Mouse (Mus musculus): ENCODE measurements around the gene Fam129a. TPM values are rescaled to one million over a fixed set of nuclear protein-coding genes. Genes with fewer than 3 reads are reported as not detected.
"Not testable (repeated sequence)": the region's sequence is repeated elsewhere in the genome, so short reads cannot be mapped to it uniquely, and the experiment has no call there.

Gene Fam129a
- polyA plus RNA-seq, 1 experiment from 2014 or later = 5.7 TPM

- Histone ChIP-seq H3K4me1 (peaks cover 5% of the 10 kb centered on the region; the same call in 1 of the 2 replicates), H3K9me3 (no peaks in the 10 kb centered on the region), H3K27ac (no peak overlapping the region), H3K4me2 (replicated peaks) (no peak overlapping the region), H3K9ac (no peak overlapping the region), H3K4me3 (no peak overlapping the region), H3K36me3 (no peaks in the 10 kb centered on the region), H3K27me3 (no peaks in the 10 kb centered on the region)
- WGBS = 78% methylated on average over 13 of the region's 13 CpGs
- no peak for ATAC-seq (ENCODE audit: insufficient number of reproducible peaks, insufficient read depth, low FRiP score, low TSS enrichment)
Measured at GRCm38 (mm10) chr1:151592085-151593017, 21.4 kb downstream of the Fam129a start.

- Histone ChIP-seq H3K9ac (no peak overlapping the region), H3K4me1 (peaks cover 5% of the 10 kb centered on the region; the same call in 1 of the 2 replicates), H3K36me3 (no peaks in the 10 kb centered on the region), H3K27me3 (no peaks in the 10 kb centered on the region), H3K4me3 (no peak overlapping the region), H3K9me3 (no peaks in the 10 kb centered on the region), H3K27ac (no peak overlapping the region), H3K4me2 (replicated peaks) (no peak overlapping the region)
- no peak for ATAC-seq (ENCODE audit: insufficient number of reproducible peaks, insufficient read depth, low FRiP score, low TSS enrichment)
- WGBS = 85% methylated on average over 4 of the region's 4 CpGs
Measured at GRCm38 (mm10) chr1:151594906-151595305, 23.9 kb downstream of the Fam129a start.

GRCm38 (mm10) chr1:151595600-151596299, 24.8 kb downstream of the Fam129a start:
- H3K9me3 ChIP-seq = no peaks in the 10 kb centered on the region
- H3K4me2 ChIP-seq (replicated peaks) = no peak overlapping the region
- no peaks in the 10 kb centered on the region for H3K27me3 ChIP-seq
- H3K4me1 ChIP-seq = peaks cover 5% of the 10 kb centered on the region; the same call in 1 of the 2 replicates
- H3K4me3 ChIP-seq = no peak overlapping the region
- H3K27ac ChIP-seq = no peak overlapping the region
- 63% methylated on average over 12 of the region's 12 CpGs for WGBS
- no peak overlapping the region for H3K9ac ChIP-seq
- H3K36me3 ChIP-seq = no peaks in the 10 kb centered on the region
- ATAC-seq (ENCODE audit: insufficient number of reproducible peaks, insufficient read depth, low FRiP score, low TSS enrichment) = no peak

- no peak for ATAC-seq (ENCODE audit: insufficient number of reproducible peaks, insufficient read depth, low FRiP score, low TSS enrichment)
- no peaks in the 10 kb centered on the region for H3K27me3 ChIP-seq
- H3K9me3 ChIP-seq = no peaks in the 10 kb centered on the region
- no peak overlapping the region for H3K27ac ChIP-seq
- no peaks in the 10 kb centered on the region for H3K36me3 ChIP-seq
- H3K4me3 ChIP-seq = no peak overlapping the region
- H3K4me2 ChIP-seq (replicated peaks) = no peak overlapping the region
- no peak overlapping the region for H3K9ac ChIP-seq
- peaks cover 5% of the 10 kb centered on the region; the same call in 1 of the 2 replicates for H3K4me1 ChIP-seq
- 61% methylated on average over 8 of the region's 8 CpGs for WGBS
Measured at GRCm38 (mm10) chr1:151596562-151596961, 25.6 kb downstream of the Fam129a start.

GRCm38 (mm10) chr1:151597677-151598297, 26.8 kb downstream of the Fam129a start:
- no peak for ATAC-seq (ENCODE audit: insufficient number of reproducible peaks, insufficient read depth, low FRiP score, low TSS enrichment)
- WGBS = 85% methylated on average over 6 of the region's 6 CpGs

GRCm38 (mm10) chr1:151598876-151599275, 27.9 kb downstream of the Fam129a start:
- H3K9me3 ChIP-seq = no peaks in the 10 kb centered on the region
- WGBS = 94% methylated on average over 2 of the region's 2 CpGs
- no peak overlapping the region for H3K9ac ChIP-seq
- H3K4me3 ChIP-seq = no peak overlapping the region
- H3K36me3 ChIP-seq = no peaks in the 10 kb centered on the region
- ATAC-seq (ENCODE audit: insufficient number of reproducible peaks, insufficient read depth, low FRiP score, low TSS enrichment) = no peak
- H3K27me3 ChIP-seq = no peaks in the 10 kb centered on the region
- H3K4me1 ChIP-seq = peaks cover 5% of the 10 kb centered on the region; the same call in 1 of the 2 replicates
- no peak overlapping the region for H3K27ac ChIP-seq
- no peak overlapping the region for H3K4me2 ChIP-seq (replicated peaks)

More at GRCm38 (mm10) chr1:151597677-151598297, 26.8 kb downstream of the Fam129a start:
- H3K27me3 ChIP-seq = no peaks in the 10 kb centered on the region
- no peak overlapping the region for H3K4me2 ChIP-seq (replicated peaks)
- no peak overlapping the region for H3K27ac ChIP-seq
- no peak overlapping the region for H3K4me3 ChIP-seq
- H3K4me1 ChIP-seq = peaks cover 5% of the 10 kb centered on the region; the same call in 1 of the 2 replicates
- H3K9me3 ChIP-seq = no peaks in the 10 kb centered on the region
- H3K9ac ChIP-seq = no peak overlapping the region
- H3K36me3 ChIP-seq = no peaks in the 10 kb centered on the region

- Histone ChIP-seq H3K9ac (no peak overlapping the region), H3K36me3 (no peaks in the 10 kb centered on the region), H3K4me2 (replicated peaks) (no peak overlapping the region), H3K27me3 (no peaks in the 10 kb centered on the region), H3K4me3 (no peak overlapping the region), H3K9me3 (no peaks in the 10 kb centered on the region), H3K27ac (no peak overlapping the region), H3K4me1 (no peaks in the 10 kb centered on the region)
- no peak for ATAC-seq (ENCODE audit: insufficient number of reproducible peaks, insufficient read depth, low FRiP score, low TSS enrichment)
- WGBS = 60% methylated on average over 2 of the region's 2 CpGs
Measured at GRCm38 (mm10) chr1:151604328-151604727, 33.3 kb downstream of the Fam129a start.

- H3K4me3 ChIP-seq; H3K27ac ChIP-seq; ATAC-seq (ENCODE audit: insufficient number of reproducible peaks, insufficient read depth, low FRiP score, low TSS enrichment); H3K9ac ChIP-seq; H3K4me2 ChIP-seq (replicated peaks); H3K27me3 ChIP-seq; H3K9me3 ChIP-seq; H3K36me3 ChIP-seq; H3K4me1 ChIP-seq: not testable (repeated sequence)
- 75% methylated on average over 3 of the region's 3 CpGs for WGBS
Measured at GRCm38 (mm10) chr1:151607957-151608356, 37.0 kb downstream of the Fam129a start.

- Histone ChIP-seq H3K9me3 (no peaks in the 10 kb centered on the region), H3K27me3 (no peaks in the 10 kb centered on the region), H3K9ac (no peak overlapping the region), H3K4me1 (no peaks in the 10 kb centered on the region), H3K27ac (no peak overlapping the region), H3K4me2 (replicated peaks) (no peak overlapping the region), H3K4me3 (no peak overlapping the region), H3K36me3 (no peaks in the 10 kb centered on the region)
- no peak for ATAC-seq (ENCODE audit: insufficient number of reproducible peaks, insufficient read depth, low FRiP score, low TSS enrichment)
Measured at GRCm38 (mm10) chr1:151610621-151611020, 39.6 kb downstream of the Fam129a start.

- Histone ChIP-seq H3K9me3 (no peaks in the 10 kb centered on the region), H3K4me1 (no peaks in the 10 kb centered on the region), H3K4me2 (replicated peaks) (no peak overlapping the region), H3K27me3 (no peaks in the 10 kb centered on the region), H3K36me3 (no peaks in the 10 kb centered on the region), H3K4me3 (no peak overlapping the region), H3K9ac (no peak overlapping the region), H3K27ac (no peak overlapping the region)
- WGBS = 77% methylated on average over 10 of the region's 10 CpGs
- no peak for ATAC-seq (ENCODE audit: insufficient number of reproducible peaks, insufficient read depth, low FRiP score, low TSS enrichment)
Measured at GRCm38 (mm10) chr1:151614320-151614935, 43.4 kb downstream of the Fam129a start.

- no peak for ATAC-seq (ENCODE audit: insufficient number of reproducible peaks, insufficient read depth, low FRiP score, low TSS enrichment)
- WGBS = 94% methylated on average over 6 of the region's 6 CpGs
- H3K9ac ChIP-seq = no peak overlapping the region
Measured at GRCm38 (mm10) chr1:151615625-151616024, 44.6 kb downstream of the Fam129a start.

More at GRCm38 (mm10) chr1:151615625-151616024, 44.6 kb downstream of the Fam129a start:
- no peaks in the 10 kb centered on the region for H3K36me3 ChIP-seq
- no peak overlapping the region for H3K27ac ChIP-seq
- H3K4me3 ChIP-seq = no peak overlapping the region
- H3K4me1 ChIP-seq = no peaks in the 10 kb centered on the region
- H3K27me3 ChIP-seq = no peaks in the 10 kb centered on the region
- no peaks in the 10 kb centered on the region for H3K9me3 ChIP-seq
- no peak overlapping the region for H3K4me2 ChIP-seq (replicated peaks)

Data from embryonic facial prominence, embryonic 12.5 days (tissue).